Mouse (Mus musculus): ENCODE measurements at regions not wholly inside any gene's neighbourhood (a gene's known extent, or its start where the extent isn't known, plus 50 kb on each side); places are given as distances from the start of the nearest gene placed in this dataset.

DNA sequence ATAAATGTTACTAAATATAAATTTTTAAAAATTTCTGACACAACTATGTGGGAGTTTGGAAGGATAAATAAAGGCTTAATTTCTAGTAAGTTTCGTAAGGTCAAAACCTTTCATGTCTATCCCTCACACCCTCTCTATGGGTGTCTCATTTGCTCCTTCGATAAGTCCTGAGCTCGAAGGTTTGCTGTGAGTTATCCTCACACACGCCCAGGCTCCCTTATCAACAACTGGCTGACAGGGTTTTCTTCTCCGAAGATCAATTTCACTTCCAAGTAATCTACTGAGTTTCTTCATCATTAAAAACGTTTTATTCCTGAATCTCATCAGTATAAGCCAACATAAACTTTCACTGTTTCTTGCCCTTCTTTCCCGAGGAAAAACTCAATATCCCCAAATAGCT, 416.0 kb upstream of the Nudt12 start:
- H3K4me2 ChIP-seq (replicated peaks) = no peak overlapping the region
- H3K27ac ChIP-seq = no peak overlapping the region
- 57% methylated on average over 7 of the region's 7 CpGs for whole genome bisulfite sequencing
- no peaks in the 10 kb centered on the region for H3K4me1 ChIP-seq (replicated peaks)
- ATAC-seq = no peak
- H3K36me3 ChIP-seq = no peaks in the 10 kb centered on the region
- no peak overlapping the region for H3K9ac ChIP-seq
- no peak overlapping the region for H3K4me3 ChIP-seq (replicated peaks)
- no peaks in the 10 kb centered on the region for H3K27me3 ChIP-seq (replicated peaks)
- H3K9me3 ChIP-seq = no peaks in the 10 kb centered on the region

DNA sequence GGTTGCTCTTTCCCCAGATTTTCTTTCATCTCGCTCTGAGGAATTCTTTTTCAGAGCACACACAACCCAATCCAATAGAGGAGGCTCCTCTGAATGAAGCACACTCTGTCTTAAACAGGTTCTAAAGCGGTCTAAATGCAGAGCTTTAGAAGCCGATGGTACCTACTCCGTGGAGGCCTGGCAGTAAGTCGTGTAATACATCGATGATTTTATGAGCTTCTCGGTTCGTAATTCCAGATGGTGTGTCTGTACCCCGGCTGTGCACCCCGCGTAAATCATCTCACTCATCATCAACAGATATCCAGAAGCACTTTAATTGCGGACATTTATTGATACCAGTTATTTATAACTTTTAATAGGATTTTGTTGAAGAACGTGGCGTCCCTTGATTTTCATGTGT, 408.3 kb upstream of the Nudt12 start:
- WGBS = 63% methylated on average over 14 of the region's 14 CpGs
- no peak for ATAC-seq
- Histone ChIP-seq H3K4me2 (replicated peaks) (no peak overlapping the region), H3K27me3 (replicated peaks) (no peaks in the 10 kb centered on the region), H3K9ac (no peak overlapping the region), H3K27ac (no peak overlapping the region), H3K9me3 (no peaks in the 10 kb centered on the region), H3K4me1 (replicated peaks) (no peaks in the 10 kb centered on the region), H3K4me3 (replicated peaks) (no peak overlapping the region), H3K36me3 (no peaks in the 10 kb centered on the region)

DNA sequence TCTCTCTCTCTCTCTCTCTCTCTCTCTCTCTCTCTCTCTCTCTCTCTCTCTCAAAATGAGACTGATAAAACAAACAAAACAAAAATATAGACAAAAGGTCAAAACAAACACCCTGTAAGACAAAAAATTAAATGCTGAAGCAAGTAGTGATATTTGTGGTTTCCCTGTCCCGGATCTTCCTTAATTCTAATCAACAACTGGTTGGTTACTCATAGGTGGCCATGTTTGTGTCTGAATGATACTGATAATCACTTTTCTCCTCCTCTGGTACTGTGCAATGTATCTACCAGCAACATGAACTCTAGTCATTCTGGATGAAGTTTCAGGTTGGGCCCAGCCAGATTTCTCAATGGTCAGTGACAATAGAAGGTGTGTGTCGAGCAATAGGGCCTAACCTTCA, 396.1 kb upstream of the Nudt12 start:
- Histone ChIP-seq H3K9ac (no peak overlapping the region), H3K4me1 (replicated peaks) (no peaks in the 10 kb centered on the region), H3K27ac (no peak overlapping the region), H3K27me3 (replicated peaks) (no peaks in the 10 kb centered on the region), H3K4me3 (replicated peaks) (no peak overlapping the region), H3K4me2 (replicated peaks) (no peak overlapping the region), H3K36me3 (no peaks in the 10 kb centered on the region), H3K9me3 (no peaks in the 10 kb centered on the region)
- ATAC-seq = no peak
- WGBS = 86% methylated on average over 2 of the region's 2 CpGs

DNA sequence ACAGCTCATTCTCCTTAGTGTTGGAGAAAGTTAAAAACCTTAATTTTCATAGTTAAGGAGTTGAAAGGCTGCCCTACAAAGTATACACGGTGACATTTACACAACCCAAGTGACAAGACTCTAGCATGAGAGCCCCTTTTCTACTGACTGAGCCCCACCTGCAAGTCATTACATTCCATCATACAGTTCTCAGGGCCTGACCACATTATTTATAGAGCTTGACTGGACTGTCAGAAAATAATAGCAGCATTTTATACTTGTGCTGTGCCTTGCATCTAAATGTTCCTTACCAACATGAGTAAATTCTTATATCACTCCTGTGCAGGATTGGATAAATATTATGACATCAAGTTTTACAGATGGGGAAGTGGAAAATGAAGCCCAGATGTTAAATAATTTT, 391.4 kb upstream of the Nudt12 start:
- Histone ChIP-seq H3K4me3 (replicated peaks) (no peak overlapping the region), H3K36me3 (no peaks in the 10 kb centered on the region), H3K4me2 (replicated peaks) (no peak overlapping the region), H3K27me3 (replicated peaks) (no peaks in the 10 kb centered on the region), H3K9me3 (no peaks in the 10 kb centered on the region), H3K27ac (no peak overlapping the region), H3K4me1 (replicated peaks) (no peaks in the 10 kb centered on the region), H3K9ac (no peak overlapping the region)
- 50% methylated on average over 1 of the region's 1 CpGs for WGBS
- ATAC-seq = no peak

DNA sequence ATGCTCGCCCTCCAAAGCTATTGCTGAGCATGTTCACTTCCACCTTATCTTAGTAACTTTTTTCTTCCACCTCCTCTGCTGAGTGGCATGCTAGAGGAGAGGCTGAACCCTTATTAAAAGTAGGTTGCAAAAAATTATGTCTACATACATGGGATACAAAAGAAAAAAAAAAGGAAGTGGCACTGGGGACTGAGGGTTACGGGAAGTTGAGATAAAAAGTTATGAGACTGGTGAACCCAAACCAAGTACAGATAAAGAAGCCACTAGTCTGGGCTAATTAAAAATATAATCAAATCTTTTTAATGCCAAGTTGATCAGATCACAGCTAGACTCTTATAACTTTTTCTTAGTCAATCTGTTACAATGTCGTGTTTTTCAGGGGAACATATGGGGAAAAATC, 384.2 kb upstream of the Nudt12 start:
- Histone ChIP-seq H3K4me1 (replicated peaks) (no peaks in the 10 kb centered on the region), H3K9me3 (no peaks in the 10 kb centered on the region), H3K4me3 (replicated peaks) (no peak overlapping the region), H3K9ac (no peak overlapping the region), H3K27ac (no peak overlapping the region), H3K27me3 (replicated peaks) (no peaks in the 10 kb centered on the region), H3K4me2 (replicated peaks) (no peak overlapping the region), H3K36me3 (no peaks in the 10 kb centered on the region)
- WGBS = 89% methylated on average over 3 of the region's 3 CpGs
- ATAC-seq = no peak

DNA sequence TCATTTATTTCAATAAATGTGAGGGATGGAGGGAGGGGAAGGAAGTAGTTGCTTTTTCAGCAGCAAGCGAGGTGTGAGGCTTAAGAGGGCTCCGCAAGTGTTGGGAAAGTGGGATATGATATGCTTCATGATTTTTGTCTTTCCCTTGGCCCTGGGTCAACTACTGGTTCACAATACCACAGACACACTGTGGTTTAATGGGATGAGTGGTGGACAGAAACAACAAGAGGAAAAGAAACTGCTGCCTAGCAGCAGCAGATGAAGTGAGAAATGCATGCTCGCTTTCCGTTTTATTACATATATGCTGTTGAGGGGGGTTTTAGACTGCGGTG, 369.9 kb upstream of the Nudt12 start:
- Histone ChIP-seq H3K27me3 (replicated peaks) (no peaks in the 10 kb centered on the region), H3K36me3 (no peaks in the 10 kb centered on the region), H3K9me3 (no peaks in the 10 kb centered on the region), H3K4me3 (replicated peaks) (no peak overlapping the region), H3K4me1 (replicated peaks) (no peaks in the 10 kb centered on the region), H3K4me2 (replicated peaks) (no peak overlapping the region), H3K9ac (no peak overlapping the region), H3K27ac (no peak overlapping the region)
- 90% methylated on average over 5 of the region's 5 CpGs for WGBS
- no peak for ATAC-seq

DNA sequence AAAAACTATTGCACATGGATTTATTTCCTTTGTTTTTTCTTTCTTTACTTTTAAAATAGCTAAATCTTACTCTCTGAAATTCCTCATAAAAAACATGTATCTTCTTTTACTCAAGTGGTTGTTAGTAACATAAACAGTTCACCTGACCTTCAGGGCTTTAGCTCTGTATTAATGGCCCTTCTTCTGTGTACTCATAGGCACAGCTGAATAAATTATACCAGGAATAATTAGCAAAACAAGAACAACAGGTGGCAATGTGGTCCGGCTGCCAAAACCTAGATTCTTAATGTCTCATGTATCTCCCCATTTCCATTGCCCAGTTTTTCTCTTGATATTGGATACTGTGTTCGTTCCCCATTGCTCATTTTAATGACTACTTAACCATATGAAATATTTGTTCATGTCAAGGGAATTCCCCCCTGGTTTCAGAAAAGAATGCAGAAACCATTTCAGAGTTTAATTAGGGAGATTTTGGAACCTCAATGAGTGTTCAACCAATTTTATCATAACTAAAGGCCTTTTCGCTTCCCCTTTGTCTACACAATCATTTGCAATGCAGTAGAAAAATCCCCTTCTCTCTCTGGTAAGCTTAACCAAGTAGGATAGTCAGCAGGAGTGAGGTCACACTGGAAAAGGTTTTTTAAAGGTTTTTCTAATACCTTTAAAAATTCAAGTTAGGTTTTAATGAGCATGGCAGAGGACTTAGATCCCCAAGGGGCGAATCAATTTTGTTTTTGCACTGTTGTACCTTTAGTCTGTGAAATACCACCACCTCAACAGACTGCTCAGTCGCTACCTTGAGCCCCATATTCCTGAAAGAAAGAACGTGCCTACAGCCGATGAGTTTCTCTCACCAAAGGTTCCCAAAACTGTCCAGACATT, 369.3 kb upstream of the Nudt12 start:
- no peaks in the 10 kb centered on the region for H3K9me3 ChIP-seq
- no peak for ATAC-seq
- H3K36me3 ChIP-seq = no peaks in the 10 kb centered on the region
- no peaks in the 10 kb centered on the region for H3K27me3 ChIP-seq (replicated peaks)
- no peak overlapping the region for H3K9ac ChIP-seq
- H3K4me2 ChIP-seq (replicated peaks) = no peak overlapping the region
- no peak overlapping the region for H3K27ac ChIP-seq
- no peaks in the 10 kb centered on the region for H3K4me1 ChIP-seq (replicated peaks)
- H3K4me3 ChIP-seq (replicated peaks) = no peak overlapping the region
- 73% methylated on average over 7 of the region's 7 CpGs for WGBS

DNA sequence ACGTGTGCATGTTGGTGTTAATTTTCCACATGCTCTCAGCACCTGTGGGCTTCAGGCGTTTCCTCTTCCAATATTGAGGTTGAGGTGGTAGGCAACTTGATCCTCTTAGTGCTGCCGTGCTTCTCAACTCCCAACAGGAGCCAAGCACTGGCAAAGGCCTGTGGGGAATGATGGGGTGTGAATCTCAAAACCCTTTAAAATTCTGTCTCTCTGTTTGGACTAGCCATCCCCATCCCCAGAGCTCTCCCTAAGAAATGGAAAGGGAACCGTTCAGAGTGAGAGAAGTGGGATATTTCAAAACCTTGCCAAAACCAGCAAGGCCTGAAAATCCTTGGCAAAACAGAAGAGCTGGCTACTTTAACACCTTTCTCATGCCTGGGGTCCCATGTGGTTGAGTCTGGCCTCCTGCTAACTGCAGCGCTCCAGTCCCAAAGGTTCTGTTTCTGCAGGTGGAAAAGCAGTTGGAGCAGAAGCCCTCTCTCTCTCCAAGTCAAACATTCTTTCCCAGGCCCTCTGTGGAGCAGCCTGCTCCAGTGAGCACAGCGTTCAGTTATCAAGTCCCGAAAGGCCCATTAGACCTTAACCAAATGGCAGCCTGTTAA, 360.4 kb upstream of the Nudt12 start:
- no peak overlapping the region for H3K4me2 ChIP-seq (replicated peaks)
- H3K4me1 ChIP-seq (replicated peaks) = no peaks in the 10 kb centered on the region
- no peaks in the 10 kb centered on the region for H3K27me3 ChIP-seq (replicated peaks)
- ATAC-seq = no peak
- H3K27ac ChIP-seq = no peak overlapping the region
- H3K9me3 ChIP-seq = no peaks in the 10 kb centered on the region
- H3K9ac ChIP-seq = no peak overlapping the region
- whole genome bisulfite sequencing = 56% methylated on average over 7 of the region's 7 CpGs
- H3K4me3 ChIP-seq (replicated peaks) = no peak overlapping the region
- H3K36me3 ChIP-seq = no peaks in the 10 kb centered on the region

DNA sequence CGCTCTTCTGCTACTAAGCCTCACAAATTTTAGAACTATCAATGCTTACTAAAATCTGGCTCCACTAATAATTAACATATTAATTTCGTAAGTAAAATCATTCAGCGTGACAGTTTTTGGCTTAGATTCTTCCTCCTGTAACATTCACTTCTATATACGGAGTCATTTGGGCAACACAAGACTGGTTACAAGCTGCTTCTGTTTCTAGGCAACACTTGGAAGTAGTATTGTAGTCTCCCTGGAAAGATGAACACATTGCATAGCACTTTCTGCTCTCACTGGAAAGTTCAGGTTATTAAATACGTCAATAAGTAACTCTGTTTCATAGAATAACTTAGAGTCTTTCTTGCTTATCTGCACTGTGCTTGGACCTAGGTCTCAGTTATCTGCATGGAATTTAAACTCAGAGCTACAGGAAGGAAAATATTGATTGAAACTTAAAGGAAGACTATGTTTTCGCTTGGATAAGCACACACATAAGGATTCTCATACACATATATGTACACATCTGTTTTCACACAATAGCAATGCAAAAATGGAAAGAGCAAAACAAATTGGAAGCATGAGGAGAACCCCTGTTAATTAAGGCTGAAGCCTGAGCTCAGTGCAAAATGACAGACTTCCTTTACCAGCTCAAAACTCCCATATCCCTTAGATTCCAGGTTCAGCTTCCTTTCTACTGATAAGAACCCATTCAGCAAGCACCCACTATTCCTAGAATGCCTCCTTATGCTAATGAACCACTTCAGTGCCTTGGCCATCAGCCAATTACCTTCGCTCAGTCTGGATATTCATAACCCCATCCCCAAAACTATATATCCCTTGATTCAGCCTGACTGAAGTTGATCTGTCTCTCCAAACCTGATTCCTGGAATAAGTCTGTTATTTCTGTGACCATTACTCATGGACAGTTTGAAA, 356.7 kb upstream of the Nudt12 start:
- Histone ChIP-seq H3K9ac (no peak overlapping the region), H3K4me3 (replicated peaks) (no peak overlapping the region), H3K36me3 (no peaks in the 10 kb centered on the region), H3K27ac (no peak overlapping the region), H3K4me1 (replicated peaks) (no peaks in the 10 kb centered on the region), H3K27me3 (replicated peaks) (no peaks in the 10 kb centered on the region), H3K9me3 (no peaks in the 10 kb centered on the region), H3K4me2 (replicated peaks) (no peak overlapping the region)
- ATAC-seq = peak; percentile 96
- WGBS = 71% methylated on average over 7 of the region's 7 CpGs

DNA sequence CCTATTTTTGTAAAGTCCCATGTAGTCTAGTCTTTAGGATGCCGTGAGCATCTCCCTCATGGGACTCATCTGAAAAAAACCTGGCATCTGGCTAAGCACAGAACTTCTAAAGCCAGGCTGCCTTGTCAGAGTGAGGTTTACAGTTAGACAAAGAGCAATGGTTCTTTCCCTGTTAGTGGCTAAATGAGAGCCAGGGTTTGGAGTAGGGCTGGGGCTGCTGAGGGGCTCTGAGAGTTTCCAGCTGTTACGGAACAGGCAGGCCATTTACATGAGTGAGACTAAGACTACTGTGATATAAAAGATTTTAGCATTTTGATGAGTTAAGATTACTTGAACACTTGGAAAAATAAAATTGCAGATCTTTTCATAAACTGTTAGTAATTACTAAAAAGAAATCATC, 352.2 kb upstream of the Nudt12 start:
- no peak for ATAC-seq
- H3K9me3 ChIP-seq = no peaks in the 10 kb centered on the region
- H3K4me1 ChIP-seq (replicated peaks) = no peaks in the 10 kb centered on the region
- no peak overlapping the region for H3K27ac ChIP-seq
- H3K9ac ChIP-seq = no peak overlapping the region
- no peak overlapping the region for H3K4me2 ChIP-seq (replicated peaks)
- 38% methylated on average over 2 of the region's 2 CpGs for WGBS
- H3K27me3 ChIP-seq (replicated peaks) = no peaks in the 10 kb centered on the region
- no peak overlapping the region for H3K4me3 ChIP-seq (replicated peaks)
- H3K36me3 ChIP-seq = no peaks in the 10 kb centered on the region

DNA sequence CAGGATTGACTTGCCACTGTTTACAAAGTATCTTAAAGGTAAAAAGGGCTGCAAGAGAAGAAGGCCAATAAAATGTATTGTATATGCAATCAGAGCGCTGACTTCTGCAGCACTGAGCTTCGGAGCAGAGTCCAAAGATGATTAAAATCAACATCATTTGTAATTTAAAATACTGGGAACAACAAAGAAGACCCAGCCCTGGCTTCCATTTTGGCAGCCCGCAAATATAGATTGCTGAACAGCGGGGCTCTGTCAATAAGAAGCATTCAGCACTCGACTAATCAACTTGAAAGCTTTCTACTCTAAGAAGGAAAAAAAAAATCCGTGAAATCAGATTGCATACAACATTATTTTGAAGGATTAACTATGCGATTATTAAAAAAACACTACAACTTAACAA, 348.9 kb upstream of the Nudt12 start:
- ATAC-seq = no peak
- H3K27me3 ChIP-seq (replicated peaks) = no peaks in the 10 kb centered on the region
- no peak overlapping the region for H3K4me2 ChIP-seq (replicated peaks)
- no peaks in the 10 kb centered on the region for H3K9me3 ChIP-seq
- WGBS = 48% methylated on average over 7 of the region's 7 CpGs
- no peaks in the 10 kb centered on the region for H3K4me1 ChIP-seq (replicated peaks)
- H3K4me3 ChIP-seq (replicated peaks) = no peak overlapping the region
- H3K27ac ChIP-seq = no peak overlapping the region
- no peak overlapping the region for H3K9ac ChIP-seq
- H3K36me3 ChIP-seq = no peaks in the 10 kb centered on the region

DNA sequence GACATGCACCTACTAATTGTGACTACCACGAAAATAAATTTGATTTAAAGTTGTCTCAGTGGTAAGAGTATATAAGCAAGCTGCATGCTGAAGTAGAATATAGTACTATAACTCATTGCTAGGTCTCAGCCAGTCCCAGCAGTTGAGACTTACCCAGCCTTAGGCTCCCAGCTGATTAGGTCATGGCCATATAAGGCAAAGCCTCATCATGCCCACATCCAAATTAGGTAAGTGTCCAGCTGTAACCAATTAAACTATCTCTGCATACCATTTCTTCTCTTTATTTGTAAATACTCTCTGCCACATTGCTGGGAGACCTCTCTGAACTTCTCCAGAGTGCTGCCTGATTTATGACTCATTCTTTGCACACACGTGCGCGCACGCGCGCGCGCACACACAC, 347.9 kb upstream of the Nudt12 start:
- Histone ChIP-seq H3K36me3 (no peaks in the 10 kb centered on the region), H3K27me3 (replicated peaks) (no peaks in the 10 kb centered on the region), H3K4me1 (replicated peaks) (no peaks in the 10 kb centered on the region), H3K4me2 (replicated peaks) (no peak overlapping the region), H3K4me3 (replicated peaks) (no peak overlapping the region), H3K27ac (no peak overlapping the region), H3K9ac (no peak overlapping the region), H3K9me3 (no peaks in the 10 kb centered on the region)
- 71% methylated on average over 9 of the region's 9 CpGs for WGBS
- no peak for ATAC-seq
